Mouse (Mus musculus) CH12.LX (cell line): Measurements from ENCODE around the gene Moxd1.

Source experiments
- CTCF ChIP-seq, 2 experiments: IDR thresholded peaks in 1 of 2; conservative IDR thresholded peaks in 1 of 2; 2 replicates each; pipeline ENCODE4 v1.5.1; 2011 to 2012; ENCODE audit warnings: low read depth in 2 of 2, low read length in 2 of 2, improper control_type of control experiment in 1 of 2, inconsistent platforms in 1 of 2, mild to moderate bottlenecking in 1 of 2, moderate library complexity in 1 of 2
- E2F4 ChIP-seq: IDR thresholded peaks from 2 replicates; pipeline ENCODE4 v1.6.1; 2011; ENCODE audit warnings: low read depth, low read length, improper control_type of control experiment; ENCODE audit not compliant: insufficient replicate concordance
- EP300 ChIP-seq: IDR thresholded peaks from 2 replicates; pipeline ENCODE4 v1.6.1; 2011; ENCODE audit warnings: low read length, improper control_type of control experiment
- GABPA ChIP-seq: IDR thresholded peaks from 2 replicates; pipeline ENCODE4 v1.6.1; 2012; ENCODE audit warnings: low read depth, low read length, improper control_type of control experiment, inconsistent platforms; ENCODE audit not compliant: insufficient replicate concordance
- POLR2A ChIP-seq: IDR thresholded peaks from 2 replicates; pipeline ENCODE4 v1.6.1; 2011; ENCODE audit warnings: low read depth, mild to moderate bottlenecking, improper control_type of control experiment, low read length
- SIN3A ChIP-seq: IDR thresholded peaks from 2 replicates; pipeline ENCODE4 v1.6.1; 2012; ENCODE audit warnings: low read length, improper control_type of control experiment, inconsistent platforms
- SMC3 ChIP-seq: IDR thresholded peaks from 2 replicates; pipeline ENCODE4 v1.6.1; 2011; ENCODE audit warnings: low read depth, low read length, improper control_type of control experiment
- UBTF ChIP-seq: IDR thresholded peaks from 2 replicates; pipeline ENCODE4 v1.6.1; 2012; ENCODE audit warnings: low read depth, mild to moderate bottlenecking, inconsistent platforms, low read length, improper control_type of control experiment, moderate library complexity
- USF1 ChIP-seq: IDR thresholded peaks from 2 replicates; pipeline ENCODE4 v1.6.1; 2014; ENCODE audit warnings: low read depth, mild to moderate bottlenecking, inconsistent platforms, low read length, improper control_type of control experiment
- ZC3H11A ChIP-seq: IDR thresholded peaks from 2 replicates; pipeline ENCODE4 v1.6.1; 2012; ENCODE audit warnings: low read depth, mild to moderate bottlenecking, inconsistent platforms, low read length, improper control_type of control experiment

- TF ChIP-seq EP300 (no peak), CTCF (conservative IDR thresholded peaks at IDR 0.05 in 1 of 2, IDR thresholded peaks at IDR 0.05 in 1 of 2; ENCODE audit: low read depth in 2 of 2, low read length in 2 of 2) (no peak), SIN3A (no peak), UBTF (no peak), USF1 (no peak), SMC3 (no peak), POLR2A (no peak), E2F4 (no peak), GABPA (no peak), ZC3H11A (no peak)
Observed at GRCm38 (mm10) chr10:24199303-24199702, 24.0 kb upstream of the Moxd1 start.
